Mouse (Mus musculus): ENCODE measurements around the gene Eaf1.
"Not testable (repeated sequence)": the region's sequence is repeated elsewhere in the genome, so short reads cannot be mapped to it uniquely, and the experiment has no call there.

Eaf1 gene

GRCm38 (mm10) chr14:31494349-31494974 is at the start of gene Eaf1:
Gene Eaf1, plus strand, starts transcription at chr14:31494399.
- peak; percentile 44 for DNase-seq (ENCODE audit: low read depth)

DNA sequence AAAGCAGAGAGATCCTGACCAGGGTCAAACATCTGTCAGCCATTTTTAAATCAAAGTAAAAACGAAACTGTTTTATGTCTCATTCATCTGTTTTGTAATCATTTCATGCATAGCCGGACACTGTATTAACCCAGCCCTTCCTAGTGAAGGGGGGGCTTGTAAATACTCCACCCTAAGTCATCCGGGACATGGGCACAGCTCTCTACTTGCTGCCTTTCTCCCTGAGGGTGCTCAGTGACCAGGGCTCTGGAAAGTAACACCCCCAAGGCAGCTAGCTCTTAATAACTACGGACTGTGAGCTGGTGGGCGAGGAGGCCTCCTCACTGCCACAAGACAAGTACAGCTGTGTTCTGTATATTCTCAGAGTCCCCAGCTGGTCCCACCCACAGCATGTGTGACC is 45.2 kb upstream of the Eaf1 start:
- DNase-seq (ENCODE audit: low read depth), result no peak

DNA sequence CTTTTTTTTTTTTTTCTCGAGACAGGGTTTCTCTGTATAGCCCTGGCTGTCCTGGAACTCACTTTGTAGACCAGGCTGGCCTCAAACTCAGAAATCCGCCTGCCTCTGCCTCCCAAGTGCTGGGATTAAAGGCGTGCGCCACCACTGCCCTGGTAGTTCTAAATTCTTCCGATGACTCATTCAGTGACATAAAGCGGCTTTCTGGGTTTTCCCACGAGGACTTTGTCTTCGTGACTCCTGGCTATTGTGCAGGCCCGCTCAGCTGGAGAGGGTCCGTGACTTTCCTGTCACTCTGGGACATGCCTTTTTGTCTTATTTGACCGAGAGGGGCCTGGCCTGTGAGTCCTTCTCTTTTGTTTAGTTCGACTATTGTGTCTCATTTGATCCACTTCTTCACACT is 40.3 kb upstream of the Eaf1 start:
- DNase-seq (ENCODE audit: low read depth), result not testable (repeated sequence)

- no peak for DNase-seq (ENCODE audit: low read depth)
Measured at GRCm38 (mm10) chr14:31454849-31455566, 39.2 kb upstream of the Eaf1 start.

- DNase-seq (ENCODE audit: low read depth), result no peak
Measured at GRCm38 (mm10) chr14:31456064-31456721, 38.0 kb upstream of the Eaf1 start.

DNA sequence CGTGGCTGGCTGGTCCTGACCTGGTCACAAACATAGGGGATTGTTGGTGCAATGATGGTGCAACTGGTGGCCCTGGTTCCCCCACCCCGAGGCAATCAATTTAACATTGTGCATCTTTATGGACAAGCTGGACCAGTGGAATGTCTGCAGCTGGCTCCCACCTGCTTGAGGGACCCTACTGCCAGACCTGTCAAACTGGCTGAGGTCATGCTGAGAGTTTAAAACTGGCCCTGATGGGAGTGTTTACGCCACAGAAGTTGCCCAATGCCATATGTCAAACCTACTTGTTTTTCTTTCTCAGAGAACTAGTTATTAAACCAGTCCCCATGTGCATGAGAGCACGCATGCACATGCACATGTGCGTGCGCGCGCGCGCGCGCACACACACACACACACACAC is 36.2 kb upstream of the Eaf1 start:
- DNase-seq (ENCODE audit: low read depth), result no peak

- not testable (repeated sequence) for DNase-seq (ENCODE audit: low read depth)
Measured at GRCm38 (mm10) chr14:31462226-31462625, 32.0 kb upstream of the Eaf1 start.

DNA sequence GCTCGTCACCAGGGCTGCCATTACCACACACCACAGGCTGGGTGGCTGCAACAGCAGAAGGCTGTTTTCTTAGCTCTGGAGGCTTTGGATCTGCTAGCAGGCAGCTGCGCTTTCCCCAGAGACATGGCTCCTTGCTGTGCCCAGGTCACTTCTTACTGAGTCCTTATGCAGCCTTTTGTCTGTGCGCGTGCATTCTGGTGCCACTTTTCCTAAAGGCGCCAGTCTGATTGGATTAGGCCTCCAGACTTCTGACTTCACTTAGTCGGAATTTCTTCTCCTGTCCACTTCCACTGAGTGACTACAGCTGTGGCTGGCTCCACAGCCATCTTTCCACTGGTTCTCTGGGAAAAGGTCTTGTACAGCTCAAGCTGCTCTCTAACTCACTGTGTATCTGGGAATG is 31.3 kb upstream of the Eaf1 start:
- no peak for DNase-seq (ENCODE audit: low read depth)

GRCm38 (mm10) chr14:31464176-31464575 is 30.0 kb upstream of the Eaf1 start:
- no peak for DNase-seq (ENCODE audit: low read depth)

- DNase-seq (ENCODE audit: low read depth), result no peak
Measured at GRCm38 (mm10) chr14:31469711-31470110, 24.5 kb upstream of the Eaf1 start.

DNA sequence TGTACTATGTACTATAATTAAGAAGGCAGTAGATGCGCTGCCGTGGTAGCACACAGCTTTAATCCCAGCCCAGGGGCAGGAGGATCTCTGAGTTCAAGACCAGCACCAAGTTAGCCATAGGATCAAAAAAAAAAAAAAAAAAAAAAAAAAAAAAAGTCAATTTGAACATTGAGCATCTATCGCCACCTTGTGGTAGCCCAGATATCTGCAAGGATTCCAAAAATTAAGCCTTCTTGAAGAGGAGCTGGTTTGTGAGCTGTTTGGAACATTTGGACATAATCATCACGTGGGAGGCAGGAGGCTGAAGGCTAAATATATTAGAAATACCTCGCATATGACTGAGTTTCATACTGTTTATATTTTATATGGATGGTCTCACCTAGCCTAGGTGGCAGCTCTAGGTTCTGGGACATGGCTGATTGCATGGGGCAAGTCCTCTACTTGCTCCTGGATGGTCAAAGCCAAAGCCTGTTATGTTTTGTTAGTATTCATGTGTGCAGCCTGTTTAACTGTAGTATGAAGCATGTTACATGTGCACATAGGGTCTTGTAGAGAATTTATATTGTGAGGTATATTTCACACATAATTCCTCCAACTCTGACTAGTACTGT is 21.6 kb upstream of the Eaf1 start:
- peak; percentile 54 for DNase-seq (ENCODE audit: low read depth)

DNA sequence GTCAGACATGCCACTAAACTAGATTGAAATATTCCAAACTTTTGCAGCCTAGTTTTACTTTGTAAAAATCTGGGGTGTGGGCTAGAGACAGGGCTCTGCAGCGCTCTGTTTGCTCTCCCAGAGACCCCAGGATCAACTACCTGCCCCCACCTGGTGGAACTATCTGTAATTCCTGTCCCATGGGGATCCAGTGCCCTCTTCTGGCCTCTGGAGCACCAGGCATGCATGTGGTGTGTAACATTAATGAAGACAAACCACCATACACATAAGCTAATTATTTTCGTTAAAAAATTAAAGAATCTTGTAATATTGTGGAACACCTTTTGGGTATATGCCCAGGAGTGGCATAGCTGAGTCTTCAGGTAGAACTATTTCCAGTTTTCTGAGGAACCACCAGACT is 20.9 kb upstream of the Eaf1 start:
- DNase-seq (ENCODE audit: low read depth), result no peak

DNA sequence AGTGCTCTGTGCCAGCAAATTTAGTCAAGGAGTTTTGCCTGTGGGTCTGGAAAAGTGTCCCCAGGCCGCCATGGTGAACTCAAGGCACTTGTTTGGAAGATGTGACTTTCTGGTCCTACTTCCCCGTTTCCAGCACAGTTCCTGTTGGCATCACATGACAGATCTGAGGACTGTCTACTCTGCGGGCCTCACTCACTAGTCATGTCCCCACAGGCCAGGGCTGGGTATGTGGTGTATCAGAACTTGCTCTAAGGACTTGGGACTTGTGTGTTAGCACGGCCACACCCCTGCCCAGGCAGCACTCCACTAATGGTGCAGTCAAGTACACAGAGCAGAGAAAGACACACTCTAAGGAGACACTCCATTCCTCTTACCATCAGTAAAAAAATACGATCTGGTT is 11.8 kb upstream of the Eaf1 start:
- DNase-seq (ENCODE audit: low read depth), result no peak

- no peak for DNase-seq (ENCODE audit: low read depth)
Measured at GRCm38 (mm10) chr14:31486465-31486864, 7.7 kb upstream of the Eaf1 start.

GRCm38 (mm10) chr14:31488055-31488454 is 6.1 kb upstream of the Eaf1 start:
- no peak for DNase-seq (ENCODE audit: low read depth)

DNA sequence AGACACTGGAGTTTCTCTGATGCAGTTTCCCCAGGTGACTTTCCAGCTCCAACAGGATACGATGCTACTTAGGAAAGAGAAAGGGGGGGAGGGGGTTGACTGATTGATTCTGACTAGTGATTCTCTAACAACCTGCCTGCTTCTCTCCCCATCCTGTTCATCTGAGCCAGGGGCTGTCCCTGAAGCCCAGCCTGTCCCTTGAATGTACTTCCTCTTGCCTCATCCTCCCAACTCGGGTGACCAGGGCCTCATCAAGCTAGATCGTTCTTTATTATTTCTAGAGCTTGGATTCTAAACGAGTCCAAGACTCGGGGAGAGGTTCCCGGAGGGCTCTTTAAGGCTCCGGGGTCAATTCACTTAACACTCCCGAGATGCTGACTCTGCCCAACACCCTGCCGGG is 298 bp upstream of the Eaf1 start:
- no peak for DNase-seq (ENCODE audit: low read depth)

GRCm38 (mm10) chr14:31494975-31495455 is 816 bp downstream of the Eaf1 start, which contains the start of gene Mettl6:
Gene Mettl6, minus strand, starts transcription at chr14:31495040.
- DNase-seq (ENCODE audit: low read depth), result peak; percentile 86

- peak; percentile 7 for DNase-seq (ENCODE audit: low read depth)
Measured at GRCm38 (mm10) chr14:31495538-31495937, 1.3 kb downstream of the Eaf1 start.

- peak; percentile 88 for DNase-seq (ENCODE audit: low read depth)
Measured at GRCm38 (mm10) chr14:31496241-31496646, 2.0 kb downstream of the Eaf1 start.

GRCm38 (mm10) chr14:31499526-31499925 is 5.3 kb downstream of the Eaf1 start:
- no peak for DNase-seq (ENCODE audit: low read depth)

DNA sequence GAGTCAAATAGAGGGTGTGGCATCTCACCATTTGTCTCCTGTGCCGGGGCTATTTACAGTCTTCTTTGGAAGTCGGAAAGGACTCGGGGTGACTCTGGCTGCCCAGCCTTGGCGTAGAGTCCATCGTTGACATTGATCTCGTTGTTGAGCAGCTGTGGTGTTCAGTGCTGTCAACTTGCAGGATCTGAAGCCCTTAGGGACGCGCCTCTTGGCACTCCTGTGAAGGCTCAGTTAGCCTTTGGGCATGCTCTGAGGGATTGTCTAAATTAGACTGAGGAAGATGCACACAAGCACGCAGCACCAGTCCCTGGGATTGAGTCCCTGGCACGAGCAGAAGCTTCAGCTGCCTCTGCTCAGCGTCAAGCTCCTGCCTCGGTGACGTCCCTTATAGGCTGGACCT is 9.2 kb downstream of the Eaf1 start:
- no peak for DNase-seq (ENCODE audit: low read depth)

DNA sequence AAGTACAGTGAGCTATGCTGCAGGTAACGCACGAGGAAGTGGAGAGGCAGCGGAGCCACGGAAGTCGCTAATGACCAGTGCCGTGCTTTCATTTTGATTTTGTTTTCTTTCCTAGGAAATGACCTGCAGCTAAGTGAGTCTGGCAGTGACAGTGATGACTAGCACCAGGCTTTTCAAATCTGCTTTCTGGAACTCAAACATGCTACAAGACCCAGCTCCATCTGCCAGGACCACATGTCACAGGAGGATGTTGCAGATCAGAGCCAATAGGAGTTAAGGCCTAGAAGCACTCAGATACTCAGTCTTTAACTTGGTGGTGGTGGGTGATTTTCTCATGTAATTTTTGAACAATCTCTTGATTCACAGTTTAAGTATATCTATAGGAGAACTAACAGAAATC is 12.3 kb downstream of the Eaf1 start:
- no peak for DNase-seq (ENCODE audit: low read depth)

DNA sequence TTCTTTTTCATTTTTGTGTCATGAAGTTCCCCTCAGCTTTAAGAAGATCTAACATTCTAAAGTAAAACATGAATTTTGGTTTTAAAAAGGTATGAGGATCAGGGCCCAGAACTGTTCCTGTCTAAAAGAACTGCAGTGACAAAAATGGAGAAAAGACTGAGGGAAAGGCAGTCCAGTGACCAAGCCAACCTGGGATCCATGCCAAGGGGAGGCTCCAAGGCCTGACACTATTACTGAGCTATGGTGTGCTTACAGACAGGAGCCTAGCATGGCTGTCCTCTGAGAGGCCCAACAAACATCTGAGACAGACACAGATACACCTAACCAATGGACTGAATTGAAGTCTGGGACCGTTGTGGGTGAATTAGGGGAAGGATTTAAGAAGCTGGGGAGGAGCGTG is 15.7 kb downstream of the Eaf1 start:
- no peak for DNase-seq (ENCODE audit: low read depth)

All from c-Kit-positive CD71-positive TER-119-negative erythroid progenitor cells, embryonic 14.5 days (primary cell).